Mouse (Mus musculus): ENCODE data around the gene Mgl2. TPM values are rescaled to one million over a fixed set of nuclear protein-coding genes. Genes with fewer than 3 reads are reported as not detected.
"Not testable (repeated sequence)": the region's sequence is repeated elsewhere in the genome, so short reads cannot be mapped to it uniquely, and the experiment has no call there.

Gene Mgl2
- 1 to 10 TPM in 2 of 26 experiments, under 1 TPM in 3, not detected in 21; 0.43 to 3.4 (median 0.69) TPM for total RNA-seq (2018; cell fraction: chromatin; rRNA removed)
- total RNA-seq (2018; cell fraction: cytosol; rRNA removed): 1 to 10 TPM in 13 of 26 experiments, under 1 TPM in 13; 0.23 to 2.7 (median 0.86) TPM
- total RNA-seq (2018; cell fraction: nucleus; rRNA removed): 1 to 10 TPM in 12 of 26 experiments, under 1 TPM in 9, not detected in 5; 0.29 to 7.7 (median 1.2) TPM
- 1.6 to 5.1 TPM (median 3.1 TPM) in 3 replicates for polyA plus RNA-seq (2018)

DNA sequence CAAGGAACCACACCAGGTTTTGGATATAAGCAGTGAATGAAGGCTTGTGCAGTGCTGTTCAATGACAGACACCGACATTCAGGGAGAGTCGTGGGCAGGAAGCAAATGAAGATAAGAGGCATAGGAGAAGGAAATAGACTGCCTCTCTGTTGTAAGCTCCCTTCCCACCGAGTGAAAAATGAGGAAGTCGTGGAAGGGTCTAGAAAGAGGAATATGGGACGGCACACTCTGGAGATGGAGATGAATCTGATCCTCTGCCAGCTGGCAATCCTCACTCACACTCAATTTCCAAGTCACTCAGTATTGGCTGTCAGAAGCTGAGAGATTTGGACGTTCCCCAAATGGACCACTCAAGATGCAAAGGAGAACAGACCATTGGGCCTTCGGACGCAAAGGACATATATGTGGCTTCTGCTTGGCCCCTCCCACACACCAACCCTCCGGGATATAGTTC lies at the start of gene Mgl2:
Mgl2 (plus strand) TSS at position 404 of the 454 bp plus-strand sequence.
- Histone ChIP-seq H3K79me2 (ENCODE audit: inconsistent target) (no peaks in the 10 kb centered on the region), H3K27ac (peak within 1 kb of the TSS; percentile 45), H3K4me3 (ENCODE audit: inconsistent target) (no peak within 1 kb of the TSS), H3K36me3 (ENCODE audit: inconsistent target) (no peaks in the 10 kb centered on the region)
- WGBS (ENCODE audit: missing documents): 19% methylated on average over 9 of the region's 9 CpGs

DNA sequence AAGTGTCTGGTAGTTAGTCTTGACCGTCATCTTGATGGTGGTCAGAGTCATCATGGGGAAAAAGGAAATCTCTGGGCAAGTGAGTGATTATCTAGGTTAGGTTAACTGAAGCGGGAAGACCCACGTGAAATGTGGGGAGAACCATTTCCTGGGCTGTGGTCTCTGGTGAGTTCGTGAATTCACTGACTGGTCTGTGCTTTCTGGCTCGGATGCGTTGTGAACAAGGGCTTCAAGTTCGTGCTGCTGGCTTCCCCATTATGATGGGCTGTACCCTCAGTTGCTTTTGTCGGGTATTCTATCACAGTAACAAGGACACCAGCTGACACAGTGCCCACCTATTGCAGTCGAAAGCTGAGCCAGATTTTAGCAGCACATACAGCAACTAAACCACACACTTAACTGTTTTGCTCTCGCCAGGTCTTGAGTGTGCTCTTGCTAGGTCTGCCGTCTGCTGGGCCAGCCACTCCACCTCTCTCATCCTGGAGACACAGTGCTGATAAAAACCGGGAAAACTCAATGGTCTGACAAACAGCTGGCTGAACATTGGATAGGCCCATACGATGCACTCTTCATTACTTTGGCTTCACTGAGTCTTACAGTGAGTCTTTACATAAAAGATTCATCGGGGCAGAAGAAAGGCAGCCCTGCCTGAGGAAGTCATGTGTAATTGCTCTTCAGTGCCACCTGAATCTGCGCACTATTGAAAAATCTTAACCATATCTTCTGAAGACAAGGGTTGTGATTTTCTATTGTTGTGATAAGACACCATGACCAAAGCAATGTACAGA lies 49.1 kb upstream of the Mgl2 start:
- H3K27ac ChIP-seq: no peak overlapping the region
- WGBS (ENCODE audit: missing documents): 53% methylated on average over 15 of the region's 15 CpGs

DNA sequence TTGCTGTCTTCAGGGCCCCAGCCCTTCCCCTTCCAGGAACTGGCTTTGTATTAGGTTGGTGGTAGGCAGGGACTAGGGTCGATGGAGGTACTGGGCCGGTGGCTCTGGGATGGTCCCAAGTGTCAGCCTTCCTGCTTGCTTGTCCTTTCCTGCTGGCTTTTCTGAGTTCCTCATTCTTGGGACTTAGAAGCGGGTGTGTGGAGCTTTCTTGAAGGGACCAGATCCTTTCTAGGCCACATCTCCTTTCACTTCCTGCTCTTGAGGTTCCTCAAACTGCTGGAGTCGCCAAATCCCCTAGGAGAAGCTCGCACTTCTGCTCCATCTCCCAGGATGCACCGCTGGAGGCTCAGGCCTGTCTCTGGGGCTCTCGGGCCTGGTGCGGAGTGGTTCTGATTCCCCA lies 45.6 kb upstream of the Mgl2 start:
- Histone ChIP-seq H3K27ac (peak overlapping the region; percentile 93), H3K36me3 (ENCODE audit: inconsistent target) (no peaks in the 10 kb centered on the region), H3K4me3 (ENCODE audit: inconsistent target) (no peak overlapping the region), H3K79me2 (ENCODE audit: inconsistent target) (no peaks in the 10 kb centered on the region)
- whole genome bisulfite sequencing (ENCODE audit: missing documents): 12% methylated on average over 8 of the region's 8 CpGs

More for the DNA sequence above, 49.1 kb upstream of the Mgl2 start:
- Histone ChIP-seq H3K79me2 (ENCODE audit: inconsistent target) (no peaks in the 10 kb centered on the region), H3K36me3 (ENCODE audit: inconsistent target) (no peaks in the 10 kb centered on the region), H3K4me3 (ENCODE audit: inconsistent target) (no peak overlapping the region)

DNA sequence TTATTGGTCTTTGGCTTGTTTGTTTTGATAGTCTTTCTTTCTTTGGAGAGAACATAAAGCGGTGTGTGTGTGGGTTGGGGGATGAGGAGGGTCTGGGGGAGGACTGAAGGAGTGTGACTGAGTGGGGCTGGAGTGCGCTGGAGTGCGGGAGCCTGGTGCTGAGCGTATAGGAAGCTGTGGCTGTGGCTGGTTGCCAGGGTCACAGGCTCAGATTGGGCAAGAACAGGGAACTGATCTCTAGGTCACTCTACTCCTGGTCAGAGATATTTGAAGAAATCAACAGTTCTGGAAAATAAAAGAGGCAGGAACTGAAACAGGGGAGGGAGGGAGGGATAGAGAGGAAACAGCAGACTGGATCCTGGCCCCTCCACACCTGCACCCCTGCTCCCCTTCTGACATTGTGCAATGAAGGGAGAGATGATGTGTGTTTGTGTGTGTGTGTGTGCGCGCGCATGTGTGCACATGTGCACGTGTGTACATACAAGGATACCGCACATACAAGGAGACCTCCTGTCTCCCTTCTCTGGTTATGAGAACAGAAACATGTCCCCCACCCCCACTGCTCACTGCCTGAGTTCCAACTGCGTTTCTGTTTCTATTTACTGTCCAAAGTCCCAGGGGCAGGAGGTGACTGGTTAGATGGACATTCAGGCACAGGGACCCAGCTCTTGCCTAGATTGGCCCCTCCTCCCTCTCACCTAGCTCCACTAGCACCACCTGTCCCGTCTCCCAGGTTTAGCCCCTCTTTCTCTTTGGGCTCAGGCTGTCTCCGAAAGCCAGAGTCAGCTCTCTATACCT lies 37.9 kb upstream of the Mgl2 start, which contains the start of gene Asgr2:
Asgr2 (plus strand) TSS at position 659 of the 798 bp plus-strand sequence.
- H3K27ac ChIP-seq: peak within 1 kb of the TSS; percentile 63
- H3K36me3 ChIP-seq (ENCODE audit: inconsistent target): no peaks in the 10 kb centered on the region
- 27% methylated on average over 12 of the region's 12 CpGs for WGBS (ENCODE audit: missing documents)
- H3K79me2 ChIP-seq (ENCODE audit: inconsistent target): no peaks in the 10 kb centered on the region
- no peak within 1 kb of the TSS for H3K4me3 ChIP-seq (ENCODE audit: inconsistent target)

DNA sequence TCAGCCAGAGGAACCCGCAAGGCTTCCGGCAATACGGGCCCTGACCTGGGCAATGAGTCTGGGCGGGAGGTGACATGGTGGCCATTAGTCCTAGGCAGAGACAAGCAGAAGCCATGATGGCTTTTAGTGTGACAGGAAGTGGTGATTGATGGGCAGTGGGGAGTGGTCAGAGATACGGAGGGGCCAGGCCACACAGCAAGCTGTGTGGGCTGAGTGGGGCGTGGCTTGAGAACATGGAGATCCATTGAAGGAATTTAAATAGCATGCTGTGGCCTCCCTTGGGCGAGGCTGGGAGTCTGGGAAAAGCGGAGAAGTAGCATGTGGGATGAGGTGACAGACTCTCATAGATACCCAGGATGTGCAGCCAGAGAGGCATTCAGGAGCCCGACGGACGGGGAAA lies 32.7 kb upstream of the Mgl2 start:
- Histone ChIP-seq H3K36me3 (ENCODE audit: inconsistent target) (no peaks in the 10 kb centered on the region), H3K79me2 (ENCODE audit: inconsistent target) (no peaks in the 10 kb centered on the region), H3K4me3 (ENCODE audit: inconsistent target) (no peak overlapping the region), H3K27ac (no peak overlapping the region)
- WGBS (ENCODE audit: missing documents): 88% methylated on average over 8 of the region's 11 CpGs

DNA sequence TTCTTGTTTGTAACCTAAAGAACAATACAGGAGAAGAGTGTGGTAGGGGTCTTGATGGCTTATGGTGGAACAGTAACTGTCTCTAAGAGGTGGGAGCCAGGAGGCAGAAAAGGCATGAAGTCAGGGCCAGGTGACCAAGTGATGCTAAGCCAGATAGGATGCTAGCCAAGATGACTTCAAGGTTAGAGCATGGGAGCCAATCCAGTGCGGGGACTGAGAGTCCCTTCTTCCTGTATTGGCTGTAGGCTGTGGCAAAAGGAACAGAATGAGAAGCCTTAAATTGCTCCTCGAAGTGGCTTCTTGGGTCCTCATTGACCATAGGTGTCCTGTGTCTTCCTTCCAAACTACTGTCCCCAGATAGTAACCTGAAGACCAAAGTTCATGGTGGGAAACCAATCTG lies 31.0 kb upstream of the Mgl2 start:
- Histone ChIP-seq H3K4me3 (ENCODE audit: inconsistent target) (no peak overlapping the region), H3K36me3 (ENCODE audit: inconsistent target) (no peaks in the 10 kb centered on the region), H3K79me2 (ENCODE audit: inconsistent target) (no peaks in the 10 kb centered on the region), H3K27ac (no peak overlapping the region)
- 92% methylated on average over 2 of the region's 2 CpGs for WGBS (ENCODE audit: missing documents)

DNA sequence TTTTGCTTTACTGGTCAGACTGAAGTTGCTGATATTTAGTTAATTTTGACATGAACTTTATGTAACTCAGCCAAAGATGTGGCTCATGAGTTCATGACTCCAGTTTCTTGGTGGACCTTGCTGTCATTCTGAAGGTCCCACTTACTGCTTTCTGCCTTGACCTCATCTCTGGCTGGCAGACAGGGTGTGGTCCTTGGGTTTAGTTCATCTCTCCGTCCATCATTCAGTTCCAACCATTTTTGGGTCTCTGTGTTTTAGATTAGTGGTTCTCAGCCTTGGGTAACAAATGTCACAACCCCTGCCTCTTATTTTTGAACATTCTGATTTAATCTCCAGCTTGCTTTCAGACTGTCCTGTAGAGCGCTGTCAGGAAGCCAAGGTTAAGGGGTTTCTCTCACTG lies 30.3 kb upstream of the Mgl2 start:
- Histone ChIP-seq H3K4me3 (ENCODE audit: inconsistent target) (no peak overlapping the region), H3K27ac (no peak overlapping the region), H3K36me3 (ENCODE audit: inconsistent target) (no peaks in the 10 kb centered on the region), H3K79me2 (ENCODE audit: inconsistent target) (no peaks in the 10 kb centered on the region)
- WGBS (ENCODE audit: missing documents): 81% methylated on average over 2 of the region's 2 CpGs

DNA sequence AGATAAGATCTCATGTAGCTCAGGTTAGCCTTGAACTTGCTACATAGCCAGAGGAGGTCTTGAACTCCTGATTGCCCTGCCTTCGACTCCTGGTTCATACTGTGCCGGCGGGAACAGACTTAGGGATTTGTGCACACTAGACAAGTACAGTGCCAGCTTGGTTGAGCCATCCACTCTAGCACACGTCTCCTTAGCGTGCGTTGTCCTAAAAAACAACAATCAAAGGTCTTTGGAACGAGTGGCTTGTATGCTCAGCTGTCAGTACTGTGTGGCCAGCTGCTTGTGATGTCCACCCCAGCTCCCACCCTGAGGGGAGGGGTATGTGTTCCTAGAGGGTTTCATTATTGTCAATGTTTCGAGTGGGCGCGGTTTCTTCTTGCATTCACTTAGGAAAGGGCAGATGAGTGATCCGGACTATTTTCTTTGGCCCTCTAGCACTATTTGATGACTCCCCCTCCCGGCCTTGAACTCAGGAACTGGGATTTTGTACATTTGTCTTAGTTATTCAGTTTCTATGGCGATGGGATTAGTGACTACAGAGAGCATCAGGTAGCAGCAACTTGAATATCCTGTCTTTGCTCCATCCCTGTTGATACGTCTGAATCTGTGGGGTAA lies 26.3 kb upstream of the Mgl2 start:
- 93% methylated on average over 14 of the region's 14 CpGs for WGBS (ENCODE audit: missing documents)
- H3K27ac ChIP-seq: no peak overlapping the region
- H3K79me2 ChIP-seq (ENCODE audit: inconsistent target): no peaks in the 10 kb centered on the region
- no peak overlapping the region for H3K4me3 ChIP-seq (ENCODE audit: inconsistent target)
- no peaks in the 10 kb centered on the region for H3K36me3 ChIP-seq (ENCODE audit: inconsistent target)

DNA sequence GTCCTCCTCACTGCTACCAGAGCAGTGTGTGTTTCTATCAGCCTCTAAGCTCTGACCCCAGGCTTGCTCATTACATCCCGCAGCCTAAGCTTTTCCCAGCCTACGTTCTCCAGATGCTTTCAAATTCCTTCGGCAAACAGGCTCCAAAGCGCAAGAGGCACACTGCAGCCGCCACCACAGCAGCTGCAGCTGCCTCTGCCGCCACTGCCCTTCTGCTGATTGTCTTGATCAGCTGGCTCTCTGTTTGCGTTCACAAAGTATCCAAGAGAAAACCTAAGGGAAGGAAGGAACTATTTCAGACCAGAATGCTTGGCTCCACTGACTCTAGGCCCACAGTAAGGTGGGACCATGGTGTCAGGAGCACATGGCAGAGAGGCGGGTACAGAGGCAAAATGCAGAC lies 23.0 kb upstream of the Mgl2 start:
- H3K4me3 ChIP-seq (ENCODE audit: inconsistent target): no peak overlapping the region
- no peaks in the 10 kb centered on the region for H3K36me3 ChIP-seq (ENCODE audit: inconsistent target)
- WGBS (ENCODE audit: missing documents): 97% methylated on average over 8 of the region's 8 CpGs
- no peaks in the 10 kb centered on the region for H3K79me2 ChIP-seq (ENCODE audit: inconsistent target)
- no peak overlapping the region for H3K27ac ChIP-seq

DNA sequence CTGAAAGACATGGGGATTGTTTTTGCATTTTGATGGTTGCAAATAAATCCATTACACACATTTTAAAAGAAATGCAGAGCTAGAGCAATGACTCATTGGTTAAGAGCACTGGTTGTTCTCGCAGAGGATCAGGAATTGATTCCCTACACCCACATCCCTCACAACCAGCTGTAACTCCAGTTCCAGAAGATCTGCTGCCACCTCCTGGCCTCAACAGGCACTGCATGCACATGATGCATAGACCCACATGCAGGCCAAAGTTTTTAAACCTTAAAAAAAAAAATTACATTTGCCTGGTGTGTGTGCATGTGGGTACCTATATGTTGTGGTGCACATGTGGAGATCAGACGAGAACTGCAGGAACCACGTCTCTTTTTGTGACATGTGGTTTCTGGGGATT lies 20.0 kb upstream of the Mgl2 start:
- no peak overlapping the region for H3K27ac ChIP-seq
- WGBS (ENCODE audit: missing documents): 79% methylated on average over 3 of the region's 3 CpGs
- no peaks in the 10 kb centered on the region for H3K36me3 ChIP-seq (ENCODE audit: inconsistent target)
- H3K79me2 ChIP-seq (ENCODE audit: inconsistent target): no peaks in the 10 kb centered on the region
- H3K4me3 ChIP-seq (ENCODE audit: inconsistent target): no peak overlapping the region

DNA sequence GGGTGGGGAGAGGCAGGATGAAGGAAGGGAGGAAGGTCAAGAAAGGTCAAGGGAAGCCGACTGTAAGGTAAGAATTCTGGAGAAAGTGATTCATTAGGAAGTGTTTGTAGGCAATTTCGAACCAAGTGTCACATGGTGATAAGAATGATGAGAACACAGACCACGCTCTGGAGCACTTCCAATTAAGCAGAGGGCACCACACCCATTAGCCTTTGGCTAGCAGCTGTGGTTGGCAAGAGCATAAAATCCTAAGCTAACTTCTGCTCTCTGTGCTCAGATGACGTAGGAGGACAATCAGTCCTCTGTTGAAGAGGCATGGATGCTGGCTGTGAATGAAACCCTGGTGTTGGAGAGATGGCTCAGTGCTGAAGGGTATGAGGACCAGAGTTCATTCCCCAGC lies 15.6 kb upstream of the Mgl2 start:
- Histone ChIP-seq H3K79me2 (ENCODE audit: inconsistent target) (no peaks in the 10 kb centered on the region), H3K27ac (0 out of 2 replicates have a peak overlapping the region, but pooled peaks have one; percentile 4), H3K4me3 (ENCODE audit: inconsistent target) (no peak overlapping the region), H3K36me3 (ENCODE audit: inconsistent target) (no peaks in the 10 kb centered on the region)
- 35% methylated on average over 4 of the region's 4 CpGs for WGBS (ENCODE audit: missing documents)

DNA sequence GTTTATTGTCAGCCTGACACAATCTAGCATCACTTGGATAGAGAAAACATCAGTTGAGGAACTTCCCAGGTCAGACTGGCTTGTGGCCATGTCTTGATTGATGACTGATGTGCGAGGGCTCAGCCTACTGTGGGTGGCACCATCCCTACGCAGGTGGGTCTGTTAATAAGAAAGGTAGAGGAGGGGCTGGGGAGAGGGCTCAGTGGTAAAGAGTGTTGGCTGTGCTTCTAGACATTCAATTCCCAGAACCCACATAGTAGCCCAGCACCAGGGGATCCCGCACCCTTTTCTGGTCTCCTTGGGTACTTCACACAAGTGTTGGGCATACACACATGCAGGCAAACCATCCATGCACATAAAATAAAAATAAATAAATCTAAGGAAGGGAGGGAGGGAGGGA lies 14.2 kb upstream of the Mgl2 start:
- H3K27ac ChIP-seq: no peak overlapping the region
- H3K36me3 ChIP-seq (ENCODE audit: inconsistent target): no peaks in the 10 kb centered on the region
- H3K4me3 ChIP-seq (ENCODE audit: inconsistent target): no peak overlapping the region
- WGBS (ENCODE audit: missing documents): 89% methylated on average over 3 of the region's 3 CpGs
- H3K79me2 ChIP-seq (ENCODE audit: inconsistent target): no peaks in the 10 kb centered on the region

DNA sequence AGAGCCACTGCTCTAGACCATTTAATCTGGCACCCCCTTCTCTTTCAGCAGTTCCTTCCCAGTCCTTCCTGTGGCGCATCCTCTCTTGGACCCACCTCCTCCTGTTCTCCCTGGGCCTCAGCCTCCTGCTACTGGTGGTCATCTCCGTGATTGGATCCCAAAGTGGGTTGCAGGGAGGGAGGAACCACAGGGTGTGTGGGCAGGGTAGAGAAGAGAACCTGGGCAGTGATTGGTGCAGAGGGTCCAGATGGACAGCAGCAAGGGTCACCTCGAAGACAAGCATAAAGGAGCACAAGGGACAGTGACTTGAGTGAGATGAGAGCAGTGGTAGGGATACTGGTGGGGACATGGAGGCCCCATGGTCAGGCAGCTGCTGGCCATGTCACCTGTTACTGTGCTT lies 4.9 kb downstream of the Mgl2 start:
- H3K4me3 ChIP-seq (ENCODE audit: inconsistent target); H3K36me3 ChIP-seq (ENCODE audit: inconsistent target); H3K79me2 ChIP-seq (ENCODE audit: inconsistent target); H3K27ac ChIP-seq: not testable (repeated sequence)
- WGBS (ENCODE audit: missing documents): 97% methylated on average over 3 of the region's 3 CpGs

DNA sequence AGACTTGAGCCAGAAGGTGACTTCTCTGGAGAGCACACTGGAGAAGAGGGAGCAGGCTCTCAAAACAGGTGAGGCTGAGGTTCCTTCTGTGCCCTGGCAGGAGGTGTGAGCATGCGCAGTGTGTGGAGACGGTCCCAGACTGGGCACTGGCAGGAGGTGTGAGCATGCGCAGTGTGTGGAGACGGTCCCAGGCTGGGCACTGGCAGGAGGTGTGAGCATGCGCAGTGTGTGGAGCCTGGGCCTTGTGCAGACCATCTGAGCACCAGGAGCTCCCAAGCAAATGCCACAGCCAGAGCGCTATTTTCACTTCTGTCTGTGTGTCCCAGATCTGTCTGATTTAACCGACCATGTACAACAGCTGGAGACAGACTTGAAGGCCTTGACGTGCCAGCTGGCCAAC lies 5.8 kb downstream of the Mgl2 start:
- not testable (repeated sequence) for H3K36me3 ChIP-seq (ENCODE audit: inconsistent target); H3K27ac ChIP-seq; H3K79me2 ChIP-seq (ENCODE audit: inconsistent target); H3K4me3 ChIP-seq (ENCODE audit: inconsistent target)
- WGBS (ENCODE audit: missing documents): 82% methylated on average over 8 of the region's 8 CpGs

All from macrophage (primary cell).